Mouse (Mus musculus): ENCODE measurements at regions not wholly inside any gene's neighbourhood (a gene's known extent, or its start where the extent isn't known, plus 50 kb on each side); places are given as distances from the start of the nearest gene placed in this dataset.
A peak's percentile ranks its signal among the peaks of the same experiment; 100 is the strongest.

GRCm38 (mm10) chr11:45235476-45236412 lies 616.1 kb upstream of the Clint1 start:
- intact Hi-C loops (cut with DNase I): no loop called here
- DNase-seq (ENCODE audit: low spot score in 2 of 2): peak; percentile 3 to 4

GRCm38 (mm10) chr11:45237056-45237455 lies 614.8 kb upstream of the Clint1 start:
- no peak for DNase-seq (ENCODE audit: low spot score in 2 of 2)
- intact Hi-C loops (cut with DNase I): no loop called here

GRCm38 (mm10) chr11:45239044-45239443 lies 612.8 kb upstream of the Clint1 start:
- intact Hi-C loops (cut with DNase I): no loop called here
- DNase-seq (ENCODE audit: low spot score in 2 of 2): no peak

GRCm38 (mm10) chr11:45240419-45240818 lies 611.4 kb upstream of the Clint1 start:
- intact Hi-C loops (cut with DNase I): no loop called here
- DNase-seq (ENCODE audit: low spot score in 2 of 2): no peak

GRCm38 (mm10) chr11:45241671-45242070 lies 610.2 kb upstream of the Clint1 start:
- no peak for DNase-seq (ENCODE audit: low spot score in 2 of 2)
- intact Hi-C loops (cut with DNase I): no loop called here

GRCm38 (mm10) chr11:45244796-45245195 lies 607.1 kb upstream of the Clint1 start:
- no peak for DNase-seq (ENCODE audit: low spot score in 2 of 2)
- intact Hi-C loops (cut with DNase I): no loop called here

GRCm38 (mm10) chr11:45256019-45256418 lies 595.8 kb upstream of the Clint1 start:
- intact Hi-C loops (cut with DNase I): no loop called here
- no peak for DNase-seq (ENCODE audit: low spot score in 2 of 2)

- intact Hi-C loops (cut with DNase I): no loop called here
- no peak for DNase-seq (ENCODE audit: low spot score in 2 of 2)
Observed at GRCm38 (mm10) chr11:45262198-45262597, 589.7 kb upstream of the Clint1 start.

- DNase-seq (ENCODE audit: low spot score in 2 of 2): no peak
- intact Hi-C loops (cut with DNase I): no loop called here
Observed at GRCm38 (mm10) chr11:45264001-45264400, 587.9 kb upstream of the Clint1 start.

GRCm38 (mm10) chr11:45265171-45265988 lies 586.5 kb upstream of the Clint1 start:
- intact Hi-C loops (cut with DNase I): no loop called here
- DNase-seq (ENCODE audit: low spot score in 2 of 2): no peak

- DNase-seq (ENCODE audit: low spot score in 2 of 2): no peak
- intact Hi-C loops (cut with DNase I): no loop called here
Observed at GRCm38 (mm10) chr11:45265989-45266302, 585.9 kb upstream of the Clint1 start.

GRCm38 (mm10) chr11:45269215-45269614 lies 582.6 kb upstream of the Clint1 start:
- intact Hi-C loops (cut with DNase I): no loop called here
- DNase-seq (ENCODE audit: low spot score in 2 of 2): no peak

GRCm38 (mm10) chr11:45271206-45271605 lies 580.6 kb upstream of the Clint1 start:
- no peak for DNase-seq (ENCODE audit: low spot score in 2 of 2)
- intact Hi-C loops (cut with DNase I): no loop called here

- intact Hi-C loops (cut with DNase I): no loop called here
- DNase-seq (ENCODE audit: low spot score in 2 of 2): no peak
Observed at GRCm38 (mm10) chr11:45274446-45275119, 577.3 kb upstream of the Clint1 start.

- intact Hi-C loops (cut with DNase I): no loop called here
- DNase-seq (ENCODE audit: low spot score in 2 of 2): no peak
Observed at GRCm38 (mm10) chr11:45275170-45275569, 576.7 kb upstream of the Clint1 start.

GRCm38 (mm10) chr11:45296772-45297171 lies 555.1 kb upstream of the Clint1 start:
- intact Hi-C loops (cut with DNase I): no loop called here
- DNase-seq (ENCODE audit: low spot score in 2 of 2): no peak

GRCm38 (mm10) chr11:45311934-45312333 lies 539.9 kb upstream of the Clint1 start:
- intact Hi-C loops (cut with DNase I): no loop called here
- DNase-seq (ENCODE audit: low spot score in 2 of 2): no peak

- intact Hi-C loops (cut with DNase I): no loop called here
Observed at GRCm38 (mm10) chr11:45323766-45324165, 528.1 kb upstream of the Clint1 start.

GRCm38 (mm10) chr11:45330319-45330718 lies 521.5 kb upstream of the Clint1 start:
- DNase-seq (ENCODE audit: low spot score in 2 of 2): no peak
- intact Hi-C loops (cut with DNase I): no loop called here

More at GRCm38 (mm10) chr11:45323766-45324165, 528.1 kb upstream of the Clint1 start:
- DNase-seq (ENCODE audit: low spot score in 2 of 2): no peak

- intact Hi-C loops (cut with DNase I): no loop called here
- no peak for DNase-seq (ENCODE audit: low spot score in 2 of 2)
Observed at GRCm38 (mm10) chr11:45333756-45334155, 518.1 kb upstream of the Clint1 start.

All from left cerebral cortex, postnatal 25 days (tissue).